Comparison of ENCODE assay signal across 12 mouse cellular contexts in genomic region chr19:24220795-24221445, GRCm38 (mm10). TPM values are rescaled to one million over a fixed set of nuclear protein-coding genes. Genes with fewer than 3 reads are reported as not detected.
DNase-seq lines count a peak whose midpoint lies in the region; ATAC-seq and TF ChIP-seq lines count a peak whose summit lies in the region.
"Had no signal": no experiment of that assay in that cellular context is flagged by ENCODE, and none has a peak within 500 bp of the region (broad histone marks: within the 10 kb centered on the region; RNA-seq: fewer than 3 reads in every experiment).

No protein-coding gene starts in this region.

- WGBS in stomach, postnatal 0 days, result 7% methylated on average over 14 of the region's 14 CpGs

- H3K9me3 ChIP-seq in stomach, postnatal 0 days (ENCODE audit: control insufficient read depth, low read length), result no peaks in the 10 kb centered on the region
- H3K9me3 ChIP-seq: megakaryocyte, embryonic 14.5 days had no signal

- H3K4me3 ChIP-seq in stomach, postnatal 0 days (ENCODE audit: low read depth, low read length), result no peak overlapping the region
- H3K4me3 ChIP-seq: megakaryocyte, embryonic 14.5 days had no signal

- H3K4me1 ChIP-seq in stomach, postnatal 0 days (replicated peaks; ENCODE audit: control insufficient read depth, insufficient read depth), result no peaks in the 10 kb centered on the region

- TF ChIP-seq EP300 in stomach, postnatal 0 days (optimal IDR thresholded peaks at IDR 0.05), result no peak

- 0 out of 2 replicates have a peak overlapping the region, but pooled peaks have one; percentile 13 for H3K27ac ChIP-seq in stomach, postnatal 0 days (replicated peaks)

- DNase-seq in embryo, embryonic 10.5 days (ENCODE audit: low spot score), result peak; percentile 38
- no peak for DNase-seq in embryo, embryonic 9.5 days (ENCODE audit: extremely low spot score)
- peak; percentile 28 for DNase-seq in kidney, adult 18-20 months
- DNase-seq in kidney, adult 9 months, result no peak
- DNase-seq in kidney, postnatal 36 days, result peak; percentile 21 to 39
- no peak for DNase-seq in stomach, postnatal 0 days (ENCODE audit: low spot score)
- DNase-seq in cerebellum, adult 18-20 months, result no peak
- no peak for DNase-seq in adrenal gland, postnatal 14 days
- DNase-seq: liver; spleen, adult 18-20 months; thymus, adult 2 months had no signal

- ATAC-seq in stomach, postnatal 0 days (ENCODE audit: low FRiP score, low TSS enrichment), result no peak

- H3K4me2 ChIP-seq in stomach, postnatal 0 days (replicated peaks; ENCODE audit: low read depth), result peak overlapping the region; percentile 40

- TF ChIP-seq CTCF in stomach, postnatal 0 days (IDR thresholded peaks at IDR 0.05; ENCODE audit: low read depth), result no peak

- 0 out of 2 replicates have a peak, but pooled peaks cover 2% of the 10 kb centered on the region for H3K27me3 ChIP-seq in stomach, postnatal 0 days (ENCODE audit: control insufficient read depth, insufficient read depth, low read length)

- H3K36me3 ChIP-seq in stomach, postnatal 0 days (ENCODE audit: control insufficient read depth, insufficient read depth, low read length), result no peaks in the 10 kb centered on the region

- no peak overlapping the region for H3K9ac ChIP-seq in stomach, postnatal 0 days (ENCODE audit: low read length)

RNA-seq across cellular contexts. Expression of gene Tjp2, which starts 3.9 kb away (rescaled TPM):
- 18.3 and 20.6 TPM in 2 replicates for polyA plus RNA-seq in stomach, postnatal 0 days (2015; fragmentation: Nextera tagmentation; extraction: Ambion mirVana)
- 11.2 and 11.8 TPM in 2 replicates for total RNA-seq in adrenal gland, postnatal 14 days (2021)

RNA-seq across cellular contexts. Expression of gene Fxn, which starts 59.5 kb away (rescaled TPM):
- polyA plus RNA-seq in stomach, postnatal 0 days (2015; fragmentation: Nextera tagmentation; extraction: Ambion mirVana), result 26.0 and 27.8 TPM in 2 replicates
- total RNA-seq in adrenal gland, postnatal 14 days (2021), result 22.2 and 22.5 TPM in 2 replicates

Comparison
In these comparisons a context has a peak if more than half of its experiments do, and no peak if none do; other contexts are left out.
1. DNase-seq: peak in embryo, embryonic 10.5 days (single experiment), kidney, adult 18-20 months (single experiment) and kidney, postnatal 36 days (2 of 2); none in embryo, embryonic 9.5 days (single experiment), kidney, adult 9 months (single experiment), stomach, postnatal 0 days (single experiment), cerebellum, adult 18-20 months (0 of 2) and adrenal gland, postnatal 14 days (single experiment).